Mouse (Mus musculus) hindbrain, embryonic 16.5 days (tissue): ENCODE results near the gene Rnpepl1. TPM values are rescaled to one million over a fixed set of nuclear protein-coding genes. Genes with fewer than 3 reads are reported as not detected.

Experiments
- ATAC-seq: fragments of 200-750 bp; cut with Nextera tagmentation; 2 replicates; pipeline ENCODE4 v1.8.0; 2017; ENCODE audit warnings: moderate TSS enrichment, moderate library complexity
- H3K27ac ChIP-seq: fragments of 300-500 bp; sonication (generic); 2 replicates; pipeline ENCODE4 v1.5.1; 2014; ENCODE audit warnings: low read depth, mild to moderate bottlenecking, control low read depth, low read length, moderate library complexity
- H3K27me3 ChIP-seq: fragments of 300-500 bp; sonication (generic); replicated peaks from 2 replicates; pipeline ENCODE4 v1.6.1; 2014; ENCODE audit warnings: low read length; ENCODE audit not compliant: control insufficient read depth, insufficient read depth
- H3K36me3 ChIP-seq: fragments of 300-500 bp; sonication (generic); 2 replicates; pipeline ENCODE4 v1.6.1; 2014; ENCODE audit warnings: mild to moderate bottlenecking, low read length, moderate library complexity, mixed read lengths; ENCODE audit not compliant: control insufficient read depth, insufficient read depth
- H3K4me1 ChIP-seq: fragments of 300-500 bp; sonication (generic); 2 replicates; pipeline ENCODE4 v1.6.1; 2014; ENCODE audit warnings: low read depth, low read length; ENCODE audit not compliant: control insufficient read depth, insufficient read depth
- H3K4me2 ChIP-seq: fragments of 300-500 bp; sonication (generic); 2 replicates; pipeline ENCODE4 v1.6.1; 2014; ENCODE audit warnings: mild to moderate bottlenecking, low read length, control low read depth, moderate library complexity
- H3K4me3 ChIP-seq: fragments of 300-500 bp; sonication (generic); 2 replicates; pipeline ENCODE4 v1.5.1; 2014; ENCODE audit warnings: mild to moderate bottlenecking, low read length, control low read depth, moderate library complexity
- H3K9ac ChIP-seq: fragments of 300-500 bp; sonication (generic); 2 replicates; pipeline ENCODE4 v1.6.1; 2014; ENCODE audit warnings: low read depth, mild to moderate bottlenecking, control low read depth, low read length, moderate library complexity
- H3K9me3 ChIP-seq: fragments of 300-500 bp; sonication (generic); 2 replicates; pipeline ENCODE4 v1.6.1; 2014; ENCODE audit warnings: mild to moderate bottlenecking, low read length, moderate library complexity; ENCODE audit not compliant: control insufficient read depth
- WGBS: fragments of 180-500 bp; shearing (Covaris S2); extraction: QIAGEN DNeasy Blood & Tissue Kit; methylation state at CpG from one replicate; pipeline ENCODE4 v1.1.7; 2014; 5-methylcytosine and 5-hydroxymethylcytosine counted together
- polyA plus RNA-seq: library from polyadenylated mRNA; unstranded; fragments of >200 nt; fragmentation: Nextera tagmentation; extraction: Ambion mirVana; gene quantifications from 2 replicates; pipeline ENCODE4 v1.2.1, GENCODE M21; 2015

Rnpepl1 gene
- polyA plus RNA-seq, 1 experiment from 2014 or later = 16.8 TPM

- Histone ChIP-seq H3K27me3 (no peaks in the 10 kb centered on the region), H3K4me1 (no peaks in the 10 kb centered on the region), H3K27ac (no peak overlapping the region), H3K9me3 (no peaks in the 10 kb centered on the region), H3K36me3 (no peaks in the 10 kb centered on the region), H3K4me3 (no peak overlapping the region), H3K9ac (no peak overlapping the region), H3K4me2 (no peak overlapping the region)
- no peak for ATAC-seq
- WGBS = 87% methylated on average over 13 of the region's 13 CpGs
These were observed 32.4 kb upstream of the Rnpepl1 start for GRCm38 (mm10) chr1:92878066-92878741.

GRCm38 (mm10) chr1:92879266-92879665 is 31.3 kb upstream of the Rnpepl1 start:
- H3K4me1 ChIP-seq = no peaks in the 10 kb centered on the region
- H3K4me3 ChIP-seq = no peak overlapping the region
- 0 out of 2 replicates have a peak, but pooled peaks have one; percentile 37 for ATAC-seq
- no peak overlapping the region for H3K9ac ChIP-seq
- no peaks in the 10 kb centered on the region for H3K9me3 ChIP-seq
- no peaks in the 10 kb centered on the region for H3K27me3 ChIP-seq
- no peaks in the 10 kb centered on the region for H3K36me3 ChIP-seq
- H3K27ac ChIP-seq = no peak overlapping the region
- WGBS = 71% methylated on average over 12 of the region's 12 CpGs
- no peak overlapping the region for H3K4me2 ChIP-seq

GRCm38 (mm10) chr1:92880101-92880500 is 30.5 kb upstream of the Rnpepl1 start:
- Histone ChIP-seq H3K4me3 (no peak overlapping the region), H3K9me3 (no peaks in the 10 kb centered on the region), H3K4me2 (no peak overlapping the region), H3K4me1 (no peaks in the 10 kb centered on the region), H3K36me3 (no peaks in the 10 kb centered on the region), H3K27ac (no peak overlapping the region), H3K27me3 (no peaks in the 10 kb centered on the region), H3K9ac (no peak overlapping the region)
- WGBS = 79% methylated on average over 5 of the region's 5 CpGs
- no peak for ATAC-seq

- WGBS = 77% methylated on average over 6 of the region's 6 CpGs
- Histone ChIP-seq H3K27ac (no peak overlapping the region), H3K4me1 (no peaks in the 10 kb centered on the region), H3K36me3 (no peaks in the 10 kb centered on the region), H3K9me3 (no peaks in the 10 kb centered on the region), H3K4me2 (no peak overlapping the region), H3K4me3 (no peak overlapping the region), H3K9ac (no peak overlapping the region), H3K27me3 (no peaks in the 10 kb centered on the region)
- ATAC-seq = no peak
These were observed 28.6 kb upstream of the Rnpepl1 start for GRCm38 (mm10) chr1:92881982-92882381.

- WGBS = 72% methylated on average over 7 of the region's 7 CpGs
- Histone ChIP-seq H3K4me2 (no peak overlapping the region), H3K4me1 (no peaks in the 10 kb centered on the region), H3K27me3 (no peaks in the 10 kb centered on the region), H3K4me3 (no peak overlapping the region), H3K27ac (no peak overlapping the region), H3K9ac (no peak overlapping the region), H3K36me3 (no peaks in the 10 kb centered on the region), H3K9me3 (no peaks in the 10 kb centered on the region)
- ATAC-seq = no peak
These were observed 21.5 kb upstream of the Rnpepl1 start for GRCm38 (mm10) chr1:92888901-92889655.

- Histone ChIP-seq H3K36me3 (no peaks in the 10 kb centered on the region), H3K4me1 (no peaks in the 10 kb centered on the region), H3K4me3 (no peak overlapping the region), H3K27me3 (no peaks in the 10 kb centered on the region), H3K9ac (no peak overlapping the region), H3K27ac (no peak overlapping the region), H3K9me3 (no peaks in the 10 kb centered on the region), H3K4me2 (no peak overlapping the region)
- ATAC-seq = no peak
- 64% methylated on average over 3 of the region's 3 CpGs for WGBS
These were observed 17.8 kb upstream of the Rnpepl1 start for GRCm38 (mm10) chr1:92892791-92893190.

GRCm38 (mm10) chr1:92893896-92894295 is 16.7 kb upstream of the Rnpepl1 start:
- Histone ChIP-seq H3K36me3 (no peaks in the 10 kb centered on the region), H3K4me3 (no peak overlapping the region), H3K27ac (no peak overlapping the region), H3K9ac (no peak overlapping the region), H3K4me2 (no peak overlapping the region), H3K27me3 (no peaks in the 10 kb centered on the region), H3K4me1 (no peaks in the 10 kb centered on the region), H3K9me3 (no peaks in the 10 kb centered on the region)
- WGBS = 70% methylated on average over 3 of the region's 3 CpGs
- no peak for ATAC-seq

GRCm38 (mm10) chr1:92895089-92895488 is 15.5 kb upstream of the Rnpepl1 start:
- Histone ChIP-seq H3K4me1 (no peaks in the 10 kb centered on the region), H3K27me3 (no peaks in the 10 kb centered on the region), H3K4me2 (no peak overlapping the region), H3K9ac (no peak overlapping the region), H3K4me3 (no peak overlapping the region), H3K36me3 (no peaks in the 10 kb centered on the region), H3K9me3 (no peaks in the 10 kb centered on the region), H3K27ac (no peak overlapping the region)
- ATAC-seq = peak; percentile 77
- WGBS = 13% methylated on average over 3 of the region's 3 CpGs

- Histone ChIP-seq H3K27ac (no peak within 1 kb of the TSS), H3K27me3 (peaks cover 2% of the 10 kb centered on the region; the same call in 1 of the 2 replicates), H3K4me3 (peak within 1 kb of the TSS; percentile 29), H3K36me3 (no peaks in the 10 kb centered on the region), H3K4me2 (peak within 1 kb of the TSS; percentile 53), H3K4me1 (peaks cover 15% of the 10 kb centered on the region), H3K9ac (peak within 1 kb of the TSS; percentile 5; the same call in 1 of the 2 replicates), H3K9me3 (no peaks in the 10 kb centered on the region)
- WGBS = 0% methylated on average over 15 of the region's 15 CpGs
- peak; percentile 37 for ATAC-seq
These were observed 7.8 kb upstream of the Rnpepl1 start, which contains the start of gene Ankmy1 for GRCm38 (mm10) chr1:92902786-92903185. Ankmy1 (minus strand) TSS chr1:92902906.
